Mouse (Mus musculus) MN1 (cell line): ENCODE data around the gene Mreg.

Experiments
- DNase-seq: peaks from one replicate; pipeline ENCODE4 v3.0.0-alpha.2; 2016; ENCODE audit warnings: low spot score

Mreg gene

GRCm38 (mm10) chr1:72123434-72124297 lies 88.4 kb downstream of the Mreg start:
- DNase-seq, result peak; percentile 83

- no peak for DNase-seq
Observed at GRCm38 (mm10) chr1:72121608-72122185, 90.4 kb downstream of the Mreg start.

GRCm38 (mm10) chr1:72119981-72120380 lies 92.1 kb downstream of the Mreg start:
- no peak for DNase-seq

- no peak for DNase-seq
Observed at GRCm38 (mm10) chr1:72114206-72114605, 97.9 kb downstream of the Mreg start.
